Mouse (Mus musculus): ENCODE data around the gene Brdt.

Gene Brdt

DNA sequence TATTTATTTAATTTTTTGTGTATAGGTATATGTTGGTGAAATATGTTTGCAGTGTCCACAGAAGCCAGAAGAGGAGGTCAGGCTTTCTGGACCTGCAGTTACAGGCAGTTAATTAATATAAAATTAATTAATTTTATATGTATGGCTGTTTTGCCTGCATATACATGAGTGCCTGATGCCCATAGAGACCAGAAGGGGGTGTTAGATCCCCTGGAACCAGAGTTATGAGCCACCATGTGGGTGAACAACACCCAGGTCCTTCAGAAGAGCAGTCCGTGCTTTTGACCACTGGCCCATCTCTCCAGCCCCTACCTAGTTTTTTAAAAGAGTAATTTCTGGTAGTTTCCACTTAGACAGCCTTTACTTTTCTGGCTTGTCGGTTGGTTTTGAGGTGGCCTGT is 81.3 kb downstream of the Brdt start:
- DNase-seq (ENCODE audit: low read depth) = no peak

DNA sequence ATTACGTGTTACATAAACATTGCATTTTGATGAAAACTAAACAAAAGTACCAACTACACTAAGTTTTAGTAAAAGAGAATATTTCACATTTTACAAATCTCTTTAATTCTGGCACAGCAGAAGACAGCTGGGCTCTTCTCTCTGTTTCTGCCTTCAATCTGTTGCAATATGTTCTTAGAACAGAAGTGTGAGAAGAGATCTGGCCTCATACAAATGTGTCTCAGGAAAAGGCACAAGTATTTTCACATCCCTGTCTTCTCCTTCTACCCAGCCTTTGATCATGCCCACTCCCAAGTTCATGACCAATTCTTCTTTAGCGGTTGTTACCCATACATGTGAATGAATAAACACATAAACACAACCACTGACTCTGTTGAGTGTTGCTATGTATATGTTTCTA is 84.1 kb downstream of the Brdt start:
- DNase-seq (ENCODE audit: low read depth) = no peak

DNA sequence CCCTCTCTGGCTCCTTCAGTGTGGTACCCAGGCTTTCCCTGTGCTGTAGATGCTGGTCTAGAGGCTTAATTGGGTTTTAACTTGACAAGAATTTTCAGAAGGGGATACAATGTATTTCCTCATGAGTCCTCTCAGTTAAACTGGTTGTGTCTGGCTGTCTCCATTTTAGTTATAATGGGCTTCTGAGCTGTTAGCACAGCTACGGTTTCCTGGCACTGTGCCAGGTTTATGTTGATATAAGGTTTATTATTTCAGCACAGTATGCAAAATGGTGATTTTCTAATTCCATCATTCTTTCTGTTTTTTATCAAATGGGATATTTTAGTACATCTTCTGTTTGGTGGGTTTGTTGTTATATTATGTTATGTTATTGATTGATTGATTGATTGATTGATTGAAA is 90.7 kb downstream of the Brdt start:
- DNase-seq (ENCODE audit: low read depth) = no peak

DNA sequence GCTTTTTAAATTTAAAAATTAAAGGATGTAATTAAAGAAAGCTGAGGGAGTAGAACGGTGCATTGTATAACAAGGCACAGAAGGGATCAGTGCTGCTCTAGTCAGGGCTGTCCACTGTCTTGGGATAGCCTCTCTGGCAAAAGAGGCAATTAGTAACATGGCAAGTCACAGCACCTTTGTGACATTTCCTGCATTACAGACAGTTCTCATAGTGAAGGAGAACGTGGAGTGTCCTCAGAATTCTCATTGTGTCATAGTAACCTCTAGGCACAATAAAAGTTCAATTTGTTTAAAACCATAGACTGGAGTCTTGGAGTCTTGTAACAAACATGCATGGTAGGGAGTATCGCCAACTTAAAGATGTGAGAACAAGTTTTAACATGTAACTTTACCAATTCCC is 100.3 kb downstream of the Brdt start, which contains the start of gene Lpcat2b:
Gene Lpcat2b, plus strand, starts transcription at position 301 of the 400 bp plus-strand sequence.
- DNase-seq (ENCODE audit: low read depth) = no peak

DNA sequence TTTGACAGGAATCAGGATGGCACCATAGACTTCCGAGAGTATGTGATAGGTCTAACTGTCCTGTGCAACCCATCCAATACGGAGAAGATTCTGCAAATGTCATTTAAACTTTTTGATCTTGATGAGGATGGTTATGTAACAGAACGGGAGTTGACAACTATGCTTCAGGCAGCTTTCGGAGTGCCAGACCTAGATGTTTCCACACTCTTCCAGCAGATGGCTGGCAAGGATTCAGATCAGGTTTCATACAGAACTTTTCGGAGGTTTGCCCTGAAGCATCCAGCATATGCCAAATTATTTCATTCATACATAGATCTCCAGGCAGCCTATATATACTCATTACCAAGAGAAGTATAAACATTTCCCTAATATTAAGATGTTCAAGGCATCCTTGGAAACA is 103.0 kb downstream of the Brdt start:
- DNase-seq (ENCODE audit: low read depth) = no peak

DNA sequence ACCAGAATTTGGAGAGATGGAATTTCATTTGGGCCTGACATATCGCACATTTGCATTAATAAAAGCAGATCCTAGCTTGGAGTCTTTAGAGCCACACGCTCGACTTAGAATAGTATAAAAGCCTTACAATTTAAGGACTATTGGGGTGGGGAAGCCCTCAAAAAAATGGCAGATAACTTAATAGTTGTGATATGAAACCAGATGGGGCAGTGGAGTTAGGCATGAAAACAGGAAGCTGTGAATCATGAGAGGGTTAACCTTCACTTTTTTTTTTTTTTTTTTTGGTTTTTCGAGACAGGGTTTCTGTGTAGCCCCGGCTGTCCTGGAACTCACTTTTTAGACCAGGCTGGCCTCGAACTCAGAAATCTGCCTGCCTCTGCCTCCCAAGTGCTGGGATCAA is 105.2 kb downstream of the Brdt start:
- no peak for DNase-seq (ENCODE audit: low read depth)
